Mouse (Mus musculus) layer of hippocampus, postnatal 10 days (tissue): Measurements from ENCODE around the gene 0610010K14Rik. TPM values are rescaled to one million over a fixed set of nuclear protein-coding genes. Genes with fewer than 3 reads are reported as not detected.

ENCODE experiments used
- DNase-seq, 2 experiments: peaks; one replicate each; pipeline ENCODE4 v3.0.0; 2021; ENCODE audit warnings: low spot score in 2 of 2
- long read RNA-seq: library from polyadenylated mRNA; stranded (forward); transcript quantifications from one replicate; pipeline ENCODE4 v2.0.0, GENCODE M21; 2023
- total RNA-seq, 2 experiments: library from RNA; stranded (reverse); gene quantifications; 2 replicates each; pipeline ENCODE4 v1.2.3; 2021

Gene 0610010K14Rik
- 10 to 100 TPM; 44.8 to 55.3 TPM for total RNA-seq
- long read RNA-seq, transcript 0610010K14Rik-206 (6 exons, 576 nt): minor isoform, 6 of 56 reads
- long read RNA-seq, transcript 0610010K14Rik-208 (6 exons, 880 nt): minor isoform, 6 of 56 reads
- long read RNA-seq, transcript 0610010K14Rik-202 (5 exons, 779 nt): major isoform, 8 of 56 reads
- long read RNA-seq, partial matches to known transcripts: 16 of 56 reads
- long read RNA-seq, other reads (novel, unspliced or antisense): 10 of 56 reads

GRCm38 (mm10) chr11:70237457-70238167, at the start of gene 0610010K14Rik:
0610010K14Rik (minus strand) TSS chr11:70237914.
- DNase-seq: peak; percentile 99

DNA sequence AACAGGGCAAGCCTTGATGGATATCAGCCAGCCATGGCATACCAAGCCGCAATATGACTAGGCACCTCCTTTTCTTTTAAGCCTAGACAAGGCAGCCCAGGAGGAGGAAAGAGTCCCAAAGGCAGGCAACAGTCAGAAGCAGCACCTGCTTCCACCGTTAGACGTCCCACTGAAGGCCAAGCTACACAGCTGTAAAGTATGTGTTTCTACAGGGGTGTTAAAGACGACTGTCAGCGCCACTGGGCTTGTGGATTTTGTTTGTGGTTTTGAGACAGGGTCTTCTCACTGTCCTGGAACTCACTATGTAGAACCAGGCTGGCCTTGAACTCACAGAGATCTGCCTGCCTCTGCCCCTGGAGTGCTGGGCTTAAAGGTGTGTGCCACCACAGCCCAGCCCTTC, 48.0 kb upstream of the 0610010K14Rik start:
- DNase-seq: no peak

GRCm38 (mm10) chr11:70284757-70285156, 47.0 kb upstream of the 0610010K14Rik start:
- DNase-seq: no peak

GRCm38 (mm10) chr11:70283666-70284065, 46.0 kb upstream of the 0610010K14Rik start:
- no peak for DNase-seq

DNA sequence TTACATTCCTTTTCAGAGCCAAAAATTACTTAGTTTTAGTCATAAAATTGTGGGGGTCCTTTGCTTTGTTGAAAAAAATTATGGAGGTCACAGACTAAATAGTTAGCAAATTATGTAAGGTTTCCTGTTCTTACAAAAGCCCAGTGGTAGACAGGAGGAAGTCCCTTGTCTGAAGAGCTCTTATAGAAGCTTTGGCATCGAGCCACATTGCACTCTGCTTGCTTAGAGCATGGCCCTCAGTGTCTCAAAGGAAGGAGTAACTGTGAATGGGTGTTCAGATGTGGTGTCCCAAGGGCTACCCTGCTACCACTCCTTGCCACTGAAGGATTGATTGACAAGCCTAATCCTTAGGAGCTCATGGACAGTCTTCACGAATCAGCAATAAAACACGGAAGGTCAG, 42.7 kb upstream of the 0610010K14Rik start:
- peak in 1 of 2 experiments; percentile 21 for DNase-seq

- DNase-seq: no peak
These were observed 41.2 kb upstream of the 0610010K14Rik start for GRCm38 (mm10) chr11:70278961-70279360.

GRCm38 (mm10) chr11:70271641-70272040, 33.9 kb upstream of the 0610010K14Rik start:
- DNase-seq: no peak

DNA sequence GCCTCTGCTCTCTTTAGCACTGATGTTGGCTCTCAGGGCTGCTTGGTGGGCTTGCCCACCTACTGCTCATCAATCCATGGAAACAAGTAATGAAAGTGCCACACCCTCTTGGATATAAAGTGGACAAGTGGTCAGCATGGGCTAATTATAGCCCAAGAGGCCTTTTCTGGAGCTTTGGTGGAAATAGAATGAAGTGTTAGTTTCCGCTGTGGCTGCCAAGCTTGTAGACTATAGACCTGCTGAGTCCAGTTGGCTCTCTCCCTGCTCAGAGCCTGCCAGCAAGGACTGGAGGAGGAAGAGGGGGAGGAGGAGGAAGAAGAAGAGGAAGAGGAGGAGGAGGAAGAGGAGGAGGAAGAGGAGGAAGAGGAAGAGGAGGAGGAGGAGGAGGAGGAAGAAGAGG, 28.7 kb upstream of the 0610010K14Rik start:
- DNase-seq: no peak

- no peak for DNase-seq
These were observed 28.1 kb upstream of the 0610010K14Rik start for GRCm38 (mm10) chr11:70265819-70266218.

DNA sequence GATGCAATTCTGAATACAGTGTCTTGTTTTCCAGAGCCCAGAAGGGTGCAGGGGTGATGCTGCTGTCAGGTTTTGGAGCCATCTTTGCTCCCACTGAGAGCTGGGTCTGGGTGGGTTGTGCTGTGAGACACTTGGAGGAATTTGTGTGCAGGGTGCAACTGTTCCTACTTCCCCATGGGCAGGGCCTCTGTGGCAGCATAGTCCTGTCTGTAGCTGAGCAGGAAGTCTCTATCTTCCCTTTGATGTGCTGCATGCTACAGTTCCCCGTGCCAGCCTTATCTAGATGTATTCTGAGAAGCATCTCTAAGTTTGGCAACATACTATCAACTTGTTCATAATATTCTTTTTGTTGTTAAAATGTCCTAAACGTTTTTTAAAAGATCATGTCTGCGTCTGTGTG, 27.5 kb upstream of the 0610010K14Rik start:
- no peak for DNase-seq

DNA sequence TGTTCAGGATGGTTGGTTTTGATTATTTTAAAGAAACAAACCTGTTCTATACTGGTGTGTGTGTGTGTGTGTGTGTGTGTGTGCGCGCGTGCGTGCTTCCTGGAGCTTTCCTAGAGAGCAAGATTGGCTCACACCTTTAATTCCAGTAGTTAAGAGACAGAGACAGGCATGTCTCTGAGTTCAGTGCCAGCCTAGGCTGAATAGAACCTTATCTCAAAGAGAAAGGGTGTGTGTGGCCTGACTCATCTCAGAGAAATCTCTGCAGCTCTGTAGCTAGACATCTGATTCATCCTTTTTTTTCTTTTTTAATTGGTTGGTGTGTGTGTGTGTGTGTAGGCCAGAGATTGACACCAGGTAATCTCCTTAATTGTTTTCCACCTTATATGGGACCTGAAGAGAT, 21.3 kb upstream of the 0610010K14Rik start:
- no peak for DNase-seq

GRCm38 (mm10) chr11:70254931-70255531, 17.3 kb upstream of the 0610010K14Rik start, which contains the start of gene Alox12:
Alox12 (minus strand) TSS chr11:70255353.
- DNase-seq: peak in 1 of 2 experiments; percentile 30

GRCm38 (mm10) chr11:70254337-70254736, 16.6 kb upstream of the 0610010K14Rik start:
- no peak for DNase-seq

GRCm38 (mm10) chr11:70251853-70252252, 14.1 kb upstream of the 0610010K14Rik start:
- DNase-seq: no peak

DNA sequence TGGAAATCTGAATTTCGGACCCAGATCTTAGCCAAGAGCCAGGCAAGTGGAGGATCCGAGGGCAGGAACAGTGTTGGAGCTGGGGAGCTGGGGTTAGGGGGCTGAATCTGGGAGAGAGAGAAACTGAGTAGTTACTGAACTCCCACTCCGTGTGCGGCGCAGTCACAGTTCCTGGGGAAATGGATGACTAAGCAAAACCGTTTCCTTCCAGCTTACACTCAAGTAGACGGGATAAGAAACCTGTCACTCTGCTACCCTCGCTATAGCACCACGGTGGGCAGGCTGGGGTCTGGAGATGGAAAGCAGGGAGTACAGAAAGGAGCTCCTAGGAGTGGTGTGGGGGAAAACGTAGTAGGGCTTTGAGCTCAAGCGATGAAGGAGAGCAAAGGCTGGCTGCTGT, 12.4 kb upstream of the 0610010K14Rik start:
- no peak for DNase-seq

- DNase-seq: peak; percentile 74 to 76
These were observed 9.6 kb upstream of the 0610010K14Rik start for GRCm38 (mm10) chr11:70247136-70247845.

- DNase-seq: no peak
These were observed 4.9 kb upstream of the 0610010K14Rik start for GRCm38 (mm10) chr11:70242591-70242990.

DNA sequence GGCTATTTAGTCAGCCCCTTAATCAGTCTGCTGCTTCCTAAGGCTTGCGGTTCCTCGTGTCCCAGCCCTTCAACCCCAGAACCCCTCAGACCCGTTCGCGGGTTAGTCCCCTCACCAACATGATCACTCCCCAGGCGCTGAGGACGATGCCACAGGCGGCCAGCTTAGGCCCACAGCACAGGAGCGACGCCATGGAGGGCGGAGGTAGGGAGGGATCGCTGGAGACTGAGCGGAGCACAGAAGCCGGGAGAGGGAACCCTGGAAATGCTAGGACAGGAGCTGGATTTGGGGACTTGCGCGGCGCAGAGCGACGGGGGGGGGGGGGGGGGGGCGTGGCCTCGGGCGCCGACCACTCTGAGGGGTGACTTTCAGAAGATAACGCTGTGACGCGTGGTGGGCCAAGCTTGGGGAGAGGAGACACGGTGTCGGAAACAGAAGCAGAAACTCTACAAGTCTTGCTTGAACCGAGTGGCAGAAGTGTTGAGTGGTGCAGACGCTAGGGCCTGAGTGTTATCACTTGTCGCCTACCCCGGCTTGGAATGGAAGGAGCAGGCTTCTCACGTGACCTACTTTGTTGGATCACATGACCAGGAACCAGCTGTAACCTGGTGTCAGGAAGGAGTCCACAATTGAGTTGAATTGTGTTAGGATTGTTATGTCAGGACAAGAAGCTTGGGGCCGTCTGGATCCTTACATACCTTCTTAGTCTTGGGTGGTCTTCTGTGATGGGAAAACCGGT, 2.0 kb upstream of the 0610010K14Rik start, which contains the start of the genes Gm21988 and Rnasek:
Gene Gm21988, minus strand, starts transcription at position 290 of the 739 bp plus-strand sequence.
Gene Rnasek, minus strand, starts transcription at position 302 of the 739 bp plus-strand sequence.
- peak; percentile 84 to 85 for DNase-seq

DNA sequence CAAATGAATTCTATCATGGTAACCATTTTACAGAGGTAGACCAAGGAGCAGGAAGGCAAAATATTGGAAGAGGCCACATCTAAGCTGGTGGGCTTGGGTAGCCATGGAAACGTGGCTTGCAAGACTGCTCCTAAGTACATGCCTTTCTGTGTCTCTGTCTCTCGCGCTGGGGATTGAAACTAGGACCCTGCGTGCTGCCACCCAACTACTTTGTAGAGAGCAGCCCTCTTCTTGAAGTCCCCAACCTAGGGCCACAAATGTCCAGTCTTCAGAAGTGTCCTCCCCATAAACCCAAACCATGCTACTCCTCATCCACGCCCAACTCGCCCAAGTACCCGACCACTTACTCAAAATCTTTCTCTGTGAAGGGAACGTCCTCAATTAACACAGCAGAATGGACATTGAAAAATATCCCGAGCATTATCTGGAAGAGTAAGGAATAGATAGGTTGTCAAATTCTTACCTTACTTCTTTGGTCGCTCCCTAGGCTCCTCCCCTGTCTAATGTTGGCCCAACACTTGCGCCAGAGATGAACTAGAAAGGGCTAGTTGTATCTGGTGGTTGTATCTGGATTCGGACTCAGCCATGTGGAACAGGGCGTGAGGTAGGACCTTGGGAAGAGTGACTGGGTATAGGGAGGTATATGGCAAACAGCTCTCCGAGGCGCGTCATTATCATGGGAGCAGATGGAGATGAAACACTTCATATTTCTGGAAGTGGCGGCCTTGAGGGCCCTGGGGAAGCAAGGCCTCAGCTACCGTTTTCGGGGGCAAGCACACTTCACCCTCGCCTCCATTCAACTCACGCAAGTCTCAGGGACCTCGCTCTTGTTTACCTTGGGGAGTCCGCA, 1.1 kb upstream of the 0610010K14Rik start:
- no peak for DNase-seq

DNA sequence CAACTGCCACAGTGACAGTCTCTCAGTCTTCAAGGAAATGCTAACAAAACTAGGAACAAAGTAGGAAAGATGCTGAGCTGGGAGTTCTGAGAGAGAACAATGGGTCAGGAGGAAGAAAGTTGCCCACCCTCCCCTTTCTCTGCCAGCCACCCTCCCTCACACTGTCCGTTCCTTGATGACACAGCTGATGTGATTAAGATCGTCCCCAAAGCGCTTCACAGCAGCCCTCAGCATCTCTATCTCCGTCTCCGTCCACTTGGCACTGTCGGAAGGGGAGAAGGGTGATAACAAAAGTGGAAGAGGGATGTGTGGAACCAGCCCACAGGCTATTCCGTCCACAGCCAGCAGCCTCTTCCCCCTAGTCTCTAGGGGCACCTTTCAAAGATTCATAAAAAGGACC, 997 bp downstream of the 0610010K14Rik start:
- DNase-seq: no peak
